Mouse (Mus musculus) layer of hippocampus, adult 8-10 months (tissue): Measurements from ENCODE around the gene Igf1r. TPM values are rescaled to one million over a fixed set of nuclear protein-coding genes. Genes with fewer than 3 reads are reported as not detected.

Experiments
- DNase-seq, 2 experiments: peaks; one replicate each; pipeline ENCODE4 v3.0.0; 2022; ENCODE audit warnings: low spot score in 2 of 2
- total RNA-seq, 4 experiments: library from RNA; stranded (reverse); gene quantifications; 2 replicates each; pipeline ENCODE4 v1.2.4; 2022

Igf1r gene
- total RNA-seq: 10 to 100 TPM; 36.7 to 55.9 (median 50.7) TPM

DNA sequence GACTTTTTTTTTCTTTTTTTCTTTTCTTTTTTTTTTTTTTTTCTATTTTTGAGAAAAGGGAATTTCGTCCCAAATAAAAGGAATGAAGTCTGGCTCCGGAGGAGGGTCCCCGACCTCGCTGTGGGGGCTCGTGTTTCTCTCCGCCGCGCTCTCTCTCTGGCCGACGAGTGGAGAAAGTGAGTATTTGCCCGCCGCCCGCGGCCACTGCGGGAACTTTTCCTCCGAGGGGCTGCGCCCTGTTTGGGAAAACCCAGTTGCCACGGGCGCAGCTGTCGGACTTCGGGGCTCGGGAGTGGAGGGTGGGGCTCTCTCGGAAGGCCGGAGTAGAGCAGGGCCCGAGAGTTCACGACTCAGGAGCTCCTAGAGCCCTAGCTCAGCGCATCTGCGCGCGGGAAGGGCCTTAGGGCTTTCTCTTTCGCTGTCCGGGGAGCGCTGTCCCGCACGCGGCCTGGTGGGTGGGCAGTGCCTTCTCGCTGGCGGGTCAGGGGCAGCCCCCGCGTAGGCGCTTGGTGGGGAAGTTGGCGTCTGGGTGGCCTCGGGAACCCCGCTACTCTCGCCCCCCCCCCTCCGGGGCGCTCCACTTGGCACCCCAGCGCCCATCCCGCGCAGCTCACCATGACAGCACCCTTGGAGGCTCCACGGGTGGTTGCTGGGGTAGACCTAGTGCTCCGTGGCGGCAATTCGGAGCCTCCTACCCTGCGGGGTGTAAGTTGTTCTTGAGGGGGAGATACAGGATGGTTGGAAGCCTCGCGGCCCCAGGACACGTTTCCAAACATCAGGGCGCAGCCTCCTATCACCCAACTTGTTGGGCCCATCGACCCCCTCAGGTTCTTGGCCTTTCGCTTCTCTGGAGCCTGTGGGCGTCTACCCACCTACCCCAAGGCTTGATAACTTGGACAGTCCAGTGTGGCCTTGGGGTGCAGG, at the start of gene Igf1r:
Gene Igf1r, plus strand, starts transcription at position 51 of the 924 bp plus-strand sequence.
- DNase-seq: no peak

GRCm38 (mm10) chr7:67906358-67906757, 46.3 kb upstream of the Igf1r start:
- DNase-seq: no peak

GRCm38 (mm10) chr7:67907786-67908400, 44.7 kb upstream of the Igf1r start:
- DNase-seq: peak; percentile 23 to 29

- DNase-seq: peak in 1 of 2 experiments; percentile 9
Observed at GRCm38 (mm10) chr7:67910528-67910927, 42.1 kb upstream of the Igf1r start.

DNA sequence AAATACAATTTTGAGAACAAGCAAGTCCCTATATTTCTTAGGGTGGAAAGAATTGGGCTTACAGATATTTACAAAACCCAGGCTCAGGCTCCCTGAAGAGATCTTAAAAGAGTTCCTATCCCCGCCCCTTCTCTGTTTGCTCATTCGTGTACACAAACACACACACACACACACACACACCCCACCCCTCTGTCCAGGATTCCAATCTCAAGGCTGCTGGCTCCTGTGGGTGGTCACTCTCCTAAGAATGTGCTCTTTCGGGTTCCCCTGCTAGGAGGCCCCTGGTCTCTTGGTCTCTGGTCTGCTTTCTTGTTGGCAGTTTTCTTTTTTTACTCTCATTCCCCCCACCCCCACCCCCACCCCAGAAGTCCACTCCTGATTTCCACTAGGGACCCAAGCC, 41.7 kb upstream of the Igf1r start:
- no peak for DNase-seq

DNA sequence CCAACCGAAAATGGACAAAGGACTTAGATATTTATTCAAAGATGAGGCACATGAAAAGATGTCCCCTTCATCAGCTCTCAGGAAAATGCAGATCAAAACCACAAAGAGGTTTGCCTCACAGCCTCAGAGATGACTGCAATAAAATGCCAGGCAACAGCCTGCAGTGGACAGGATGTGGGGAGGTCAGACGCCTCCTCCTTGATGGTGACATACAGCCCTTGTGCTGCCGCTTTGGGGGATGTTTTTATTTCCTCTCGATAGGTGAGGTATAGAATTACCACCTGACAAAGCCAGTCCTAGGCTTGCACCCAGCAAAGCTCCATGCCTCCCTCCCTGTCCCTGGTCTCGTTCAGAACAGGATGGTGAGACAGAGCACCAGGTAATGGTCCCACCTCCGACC, 40.8 kb upstream of the Igf1r start:
- DNase-seq: no peak

DNA sequence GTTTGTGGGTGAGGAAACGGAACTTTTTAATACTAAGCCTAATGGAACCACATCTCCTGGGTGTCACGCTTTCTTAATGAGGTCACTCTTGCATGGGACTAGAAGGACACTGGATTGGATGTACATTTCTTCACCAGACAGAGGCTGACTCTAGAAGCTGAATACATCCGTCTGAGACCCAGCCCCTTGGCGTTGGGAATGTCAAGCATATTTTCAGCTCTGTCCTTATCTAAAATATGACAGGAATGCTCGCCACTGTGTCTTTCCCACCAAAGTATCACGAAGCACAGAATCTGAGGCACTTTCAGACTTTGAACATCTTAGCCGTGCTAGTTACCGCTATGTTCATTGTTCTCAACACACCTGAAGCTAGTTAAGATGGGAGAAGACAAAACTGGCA, 35.7 kb upstream of the Igf1r start:
- no peak for DNase-seq

DNA sequence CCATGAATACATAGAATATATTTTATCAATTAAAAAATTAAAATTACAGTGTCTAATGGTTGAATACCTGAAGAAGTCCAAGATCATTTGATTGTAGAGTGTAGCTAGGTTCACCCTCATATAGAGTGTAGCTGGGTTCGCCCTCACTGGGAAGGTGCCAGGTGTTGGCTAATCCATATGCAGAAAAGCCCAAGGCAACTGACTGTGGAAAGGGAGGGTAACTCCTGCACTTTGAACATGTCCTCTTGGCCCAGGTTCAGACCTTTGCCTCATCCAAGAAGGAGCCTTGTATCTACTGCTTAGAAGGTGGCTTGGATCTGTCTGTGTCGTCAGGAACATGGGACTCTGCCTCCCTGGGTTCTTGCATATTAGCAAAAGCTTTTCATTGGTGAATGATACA, 34.9 kb upstream of the Igf1r start:
- DNase-seq: no peak

- DNase-seq: no peak
Observed at GRCm38 (mm10) chr7:67919467-67919866, 33.2 kb upstream of the Igf1r start.

- no peak for DNase-seq
Observed at GRCm38 (mm10) chr7:67924215-67924614, 28.4 kb upstream of the Igf1r start.

GRCm38 (mm10) chr7:67930132-67930531, 22.5 kb upstream of the Igf1r start:
- no peak for DNase-seq

DNA sequence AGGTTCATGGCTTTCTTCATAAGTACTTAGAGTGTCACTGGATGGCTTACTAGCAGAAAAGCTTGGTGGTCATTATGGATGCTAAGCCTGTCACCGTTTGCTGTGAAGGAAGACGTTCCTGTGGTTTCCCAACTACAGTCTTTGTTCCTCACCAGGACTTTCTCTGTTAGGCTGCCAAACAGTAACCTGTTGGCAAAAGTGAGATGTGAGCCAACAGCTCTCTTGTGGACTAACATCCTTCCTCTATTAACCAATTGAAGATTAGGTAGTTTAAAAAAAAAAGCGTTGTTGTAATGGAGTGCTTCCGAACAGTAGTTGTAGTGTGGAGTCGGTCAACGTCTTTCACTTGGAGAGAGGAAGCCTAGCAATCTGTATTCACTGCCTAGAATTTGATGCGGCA, 15.8 kb upstream of the Igf1r start:
- no peak for DNase-seq

DNA sequence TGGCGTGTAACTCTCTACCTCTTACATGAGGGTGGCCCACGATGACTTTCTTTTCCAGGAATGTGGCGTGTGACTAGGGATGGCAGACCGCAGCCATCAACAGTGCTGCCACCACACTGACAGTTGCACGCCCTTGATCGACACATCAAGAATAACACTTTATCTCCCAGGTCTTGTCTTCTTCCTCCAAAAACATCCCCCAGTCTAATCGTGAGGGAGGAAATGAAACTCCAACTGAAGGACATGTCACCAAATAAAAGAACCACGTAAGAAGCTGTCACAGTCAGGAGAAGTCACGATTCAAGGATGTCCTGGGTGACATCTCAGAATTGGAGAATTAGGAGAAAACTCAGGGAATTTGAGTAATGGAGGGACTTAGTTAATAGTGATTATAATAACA, 8.8 kb upstream of the Igf1r start:
- no peak for DNase-seq

GRCm38 (mm10) chr7:67946901-67947300, 5.7 kb upstream of the Igf1r start:
- no peak for DNase-seq

DNA sequence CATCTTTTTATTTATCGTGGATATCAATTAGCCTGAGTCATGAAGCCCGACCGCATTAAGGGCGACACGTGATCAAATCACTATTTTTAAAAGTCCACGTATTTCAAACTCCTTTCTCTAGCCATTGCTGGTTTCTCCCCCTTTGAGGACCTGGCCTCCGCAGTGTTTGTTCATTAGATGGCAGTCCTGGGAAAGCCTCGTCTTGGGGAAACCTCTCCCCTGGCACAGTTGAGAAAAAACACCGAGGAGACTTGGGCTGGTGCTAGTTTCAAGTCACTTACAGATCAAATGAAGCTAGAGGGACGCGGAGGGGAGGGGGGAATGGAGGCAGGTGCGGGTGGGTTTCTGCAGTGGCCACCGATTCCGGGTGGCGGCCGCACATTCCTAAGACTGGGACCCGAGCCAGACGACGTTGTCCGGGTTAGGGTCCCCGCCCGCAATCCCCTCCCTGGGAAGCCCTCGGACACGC, 2.2 kb upstream of the Igf1r start:
- peak in 1 of 2 experiments; percentile 23 for DNase-seq

DNA sequence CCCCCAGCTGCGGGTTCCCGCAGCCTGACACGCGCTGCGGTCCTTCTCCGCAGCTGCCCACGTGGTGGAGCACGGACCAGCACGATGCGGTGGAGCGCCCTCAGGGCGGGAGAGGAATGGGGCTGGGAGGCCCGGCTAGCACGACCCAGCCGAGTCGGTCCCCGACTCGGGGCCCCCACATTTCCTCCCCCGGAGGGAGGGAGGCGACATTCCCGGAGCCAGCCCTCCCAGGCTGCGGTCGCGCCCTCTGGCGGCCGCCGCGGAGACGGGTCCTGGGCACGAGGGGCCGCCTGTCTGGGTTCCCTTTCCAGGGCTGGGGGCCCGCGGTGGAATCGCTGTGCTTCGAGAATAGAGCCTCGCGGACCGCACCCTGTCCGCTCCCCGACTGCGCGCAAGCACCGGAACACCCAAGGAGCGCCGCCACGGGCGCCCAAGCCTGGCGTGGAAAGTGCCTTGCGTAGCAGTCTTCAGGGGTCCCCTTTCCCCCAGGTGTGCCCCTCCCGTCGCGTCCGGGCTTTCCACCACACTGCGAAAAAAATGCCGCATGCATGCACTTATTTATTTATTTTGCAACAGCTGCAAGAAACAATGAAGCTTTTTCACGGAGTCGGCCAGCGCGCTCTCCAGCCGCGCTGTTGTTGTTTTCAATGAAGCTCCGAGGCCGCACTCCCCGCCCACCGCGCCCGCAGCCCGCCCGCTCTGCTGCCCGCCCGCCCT, 1.7 kb upstream of the Igf1r start:
- peak; percentile 57 to 77 for DNase-seq

DNA sequence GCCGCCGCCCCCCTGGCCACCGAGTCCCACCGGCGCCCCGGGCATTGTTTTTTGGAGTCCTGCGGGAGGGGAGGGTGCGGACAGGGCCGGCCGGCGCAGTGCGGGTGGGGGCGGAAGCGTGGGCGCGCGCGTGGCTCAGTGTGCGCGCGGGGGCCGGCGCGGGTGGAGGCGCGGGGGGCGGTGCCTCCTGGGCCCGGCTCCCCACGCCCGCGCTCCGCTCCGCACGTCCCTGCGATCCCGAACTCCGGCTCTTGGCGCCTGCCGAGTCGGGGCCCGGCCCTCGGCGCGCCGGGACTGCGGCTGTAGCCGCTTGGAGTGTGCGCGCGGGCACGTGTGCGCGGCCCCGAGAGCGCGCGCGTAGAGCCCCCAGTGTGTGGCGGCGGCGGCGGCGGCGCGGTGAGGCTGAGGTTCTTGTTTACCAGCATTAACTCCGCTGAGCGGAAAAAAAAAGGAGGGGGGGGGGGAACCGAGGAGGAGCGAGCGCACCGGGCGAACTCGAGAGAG, 1.0 kb upstream of the Igf1r start:
- peak; percentile 83 to 93 for DNase-seq

GRCm38 (mm10) chr7:67952036-67952681, 468 bp upstream of the Igf1r start:
- DNase-seq: peak; percentile 66 to 73

DNA sequence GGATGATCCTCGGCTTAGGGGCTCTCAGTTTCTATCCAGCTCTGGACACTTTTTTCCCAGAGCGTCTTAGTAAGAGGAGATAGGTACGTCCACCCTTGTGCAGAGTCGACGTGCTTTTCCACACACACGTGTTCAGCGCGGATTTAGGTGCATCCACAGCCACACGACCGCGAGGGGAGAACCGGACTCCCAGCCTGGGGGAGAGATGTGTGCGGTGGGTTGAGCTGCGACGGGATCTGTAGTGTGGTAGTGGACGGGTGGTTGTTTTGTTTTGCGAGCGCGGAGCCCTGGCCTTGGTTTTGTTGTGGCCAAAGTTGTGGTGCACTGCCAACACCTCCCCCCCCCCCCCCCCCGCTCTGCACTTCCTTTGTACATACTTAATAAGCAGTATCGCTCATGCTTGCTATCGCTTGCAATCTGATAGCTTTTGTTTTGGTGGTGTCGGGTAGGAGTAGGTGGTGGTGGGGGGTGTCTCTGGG, 1.2 kb downstream of the Igf1r start:
- no peak for DNase-seq

GRCm38 (mm10) chr7:67954591-67955185, 2.1 kb downstream of the Igf1r start:
- DNase-seq: no peak

DNA sequence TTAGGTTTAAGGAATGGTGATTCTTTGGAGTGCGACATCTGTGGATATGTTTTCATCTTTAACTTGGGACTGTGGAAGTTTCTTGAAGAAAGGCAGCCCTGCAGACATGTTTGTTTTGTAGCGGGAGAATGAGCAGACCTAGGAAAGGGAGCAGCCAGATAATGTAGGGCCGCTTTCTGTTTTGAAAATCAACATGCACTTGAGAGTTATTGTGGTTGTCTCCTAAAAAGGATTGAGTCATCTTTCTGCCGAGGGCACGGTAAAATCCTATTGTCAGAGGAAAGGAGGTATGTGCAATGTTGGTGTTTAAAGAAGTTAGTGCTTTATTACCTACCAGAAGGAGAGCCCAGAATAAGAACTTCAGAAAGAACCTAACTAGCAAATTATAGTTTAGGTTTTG, 2.6 kb downstream of the Igf1r start:
- DNase-seq: no peak
